Mouse (Mus musculus) G1E (cell line): ENCODE measurements around the gene Iffo2. TPM values are rescaled to one million over a fixed set of nuclear protein-coding genes. Genes with fewer than 3 reads are reported as not detected.

Source experiments
- ATAC-seq: 2 replicates; pipeline ENCODE4 v1.8.0; 2016; ENCODE audit warnings: mild to moderate bottlenecking; ENCODE audit not compliant: insufficient number of reproducible peaks, poor library complexity, low FRiP score, severe bottlenecking; ENCODE audit errors: extremely low read depth
- DNase-seq: peaks from one replicate; pipeline ENCODE4 v3.0.0; 2012; ENCODE audit warnings: low spot score
- H3K27me3 ChIP-seq: 2 replicates; pipeline ENCODE4 v1.6.1; 2012; ENCODE audit warnings: mild to moderate bottlenecking, low read length, inconsistent platforms; ENCODE audit not compliant: insufficient read depth
- H3K36me3 ChIP-seq: replicated peaks from 2 replicates; pipeline ENCODE3; 2012; ENCODE audit warnings: mild to moderate bottlenecking, inconsistent platforms
- H3K4me1 ChIP-seq: 2 replicates; pipeline ENCODE4 v1.6.1; 2012; ENCODE audit warnings: low read depth, low read length, inconsistent platforms, mixed read lengths; ENCODE audit not compliant: insufficient read depth
- H3K4me3 ChIP-seq: 2 replicates; pipeline ENCODE4 v1.5.1; 2012; ENCODE audit warnings: low read depth, mild to moderate bottlenecking, inconsistent platforms, low read length, moderate library complexity, mixed read lengths
- H3K9me3 ChIP-seq: replicated peaks from 2 replicates; pipeline ENCODE4 v1.6.1; 2012; ENCODE audit warnings: inconsistent platforms
- CTCF ChIP-seq: IDR thresholded peaks from 2 replicates; pipeline ENCODE4 v1.5.1; 2012; ENCODE audit warnings: low read depth, low read length, inconsistent platforms, mixed read lengths
- GATA1 ChIP-seq: IDR thresholded peaks from 2 replicates; pipeline ENCODE4 v1.6.1; 2012; ENCODE audit warnings: borderline replicate concordance, low read length, inconsistent platforms, mixed read lengths
- GATA2 ChIP-seq: IDR thresholded peaks from 2 replicates; pipeline ENCODE4 v1.6.1; 2012; ENCODE audit warnings: low read depth, low read length, inconsistent platforms, borderline replicate concordance
- POLR2AphosphoS5 ChIP-seq: IDR thresholded peaks from 2 replicates; pipeline ENCODE4 v1.6.1; 2012; ENCODE audit warnings: low read depth, low read length, inconsistent platforms; ENCODE audit not compliant: insufficient replicate concordance
- TAL1 ChIP-seq: conservative IDR thresholded peaks from 2 replicates; pipeline ENCODE4 v1.6.1; 2012; ENCODE audit warnings: low read depth, low read length, inconsistent platforms, mixed read lengths
- polyA plus RNA-seq: library from polyadenylated mRNA; stranded (reverse); fragments of >175 nt; gene quantifications from 2 replicates; pipeline ENCODE4 v1.2.3, GENCODE M21; 2012
- total RNA-seq, 2 experiments: library from RNA; stranded (forward) in 1 of 2; stranded (reverse) in 1 of 2; fragments of 200-1000 nt in 1 of 2; fragments of >200 nt in 1 of 2; fragmentation: Nextera tagmentation in 1 of 2; gene quantifications; 2 replicates each; pipeline ENCODE4 v1.2.3; 2014 to 2017

Iffo2 gene
- total and polyA plus RNA-seq, 3 experiments: 0.20 to 0.38 TPM; not detected in 1

DNA sequence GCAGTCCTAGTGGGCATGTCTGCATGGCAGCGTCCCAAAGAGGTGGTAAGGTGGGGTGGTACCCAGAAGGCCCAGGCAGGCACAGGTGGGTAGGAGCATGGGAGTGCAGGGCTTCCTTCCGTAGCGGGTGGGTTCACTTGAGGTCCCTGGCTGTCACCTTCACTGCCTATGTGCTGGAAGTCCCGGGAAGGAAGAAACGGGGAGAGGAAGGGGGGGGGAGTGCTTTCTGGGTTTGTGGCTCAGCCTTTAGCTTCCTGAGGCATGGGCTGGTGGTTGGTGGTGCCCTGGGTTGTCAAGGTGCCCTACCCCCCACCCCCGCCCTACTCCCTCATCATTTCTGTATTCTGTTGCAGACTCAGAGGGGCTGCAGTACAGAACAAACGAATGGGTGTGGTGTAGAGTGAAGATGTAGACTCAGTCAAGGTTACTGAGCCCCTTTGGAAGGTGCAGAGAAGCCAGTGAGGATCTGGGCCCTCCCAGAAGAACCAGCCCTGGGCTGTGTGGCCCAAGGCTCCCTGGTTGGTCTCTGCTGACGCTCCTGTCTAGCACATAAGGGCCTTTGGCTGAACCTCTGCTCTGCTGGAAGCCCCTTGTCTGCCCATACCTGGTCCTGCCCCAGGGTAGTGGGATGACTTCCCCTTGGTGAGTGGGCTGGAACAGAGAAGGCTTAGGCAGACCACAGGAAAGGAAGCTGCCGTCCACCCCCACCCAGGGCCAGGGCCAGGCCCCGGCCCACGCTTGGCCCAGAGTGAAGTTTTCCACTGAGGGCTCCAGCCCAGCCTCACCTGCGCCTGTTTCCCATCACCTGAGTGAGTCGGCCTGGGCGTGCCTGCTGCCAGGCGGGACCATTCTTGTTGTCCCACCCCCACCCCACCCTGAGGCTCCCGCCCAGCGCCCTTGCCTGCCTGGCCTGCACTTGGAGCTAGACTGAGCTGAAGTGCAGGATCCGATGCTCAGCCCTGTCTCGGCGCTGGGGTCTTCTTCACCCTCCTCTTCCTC, 67.2 kb downstream of the Iffo2 start:
- H3K4me1 ChIP-seq: peaks cover 4% of the 10 kb centered on the region; the same call in 1 of the 2 replicates

GRCm38 (mm10) chr4:139598356-139598755, 68.0 kb downstream of the Iffo2 start:
- H3K4me1 ChIP-seq: peaks cover 7% of the 10 kb centered on the region; the same call in 1 of the 2 replicates
- no peak for ATAC-seq
- peaks cover 27% of the 10 kb centered on the region for H3K27me3 ChIP-seq
- H3K4me3 ChIP-seq: no peak overlapping the region
- H3K9me3 ChIP-seq: no peaks in the 10 kb centered on the region
- no peak for TF ChIP-seq GATA2
- no peak for TF ChIP-seq TAL1
- TF ChIP-seq POLR2AphosphoS5: no peak
- no peak for TF ChIP-seq CTCF
- no peak for TF ChIP-seq GATA1
- DNase-seq: no peak
- no peaks in the 10 kb centered on the region for H3K36me3 ChIP-seq

More for the DNA sequence above, 67.2 kb downstream of the Iffo2 start:
- no peak for TF ChIP-seq TAL1
- TF ChIP-seq GATA2: no peak
- no peak for TF ChIP-seq GATA1
- TF ChIP-seq POLR2AphosphoS5: no peak
- no peak for TF ChIP-seq CTCF
- ATAC-seq: no peak
- Histone ChIP-seq H3K36me3 (no peaks in the 10 kb centered on the region), H3K27me3 (peaks cover 22% of the 10 kb centered on the region), H3K4me3 (no peak overlapping the region), H3K9me3 (no peaks in the 10 kb centered on the region)
- DNase-seq: no peak

DNA sequence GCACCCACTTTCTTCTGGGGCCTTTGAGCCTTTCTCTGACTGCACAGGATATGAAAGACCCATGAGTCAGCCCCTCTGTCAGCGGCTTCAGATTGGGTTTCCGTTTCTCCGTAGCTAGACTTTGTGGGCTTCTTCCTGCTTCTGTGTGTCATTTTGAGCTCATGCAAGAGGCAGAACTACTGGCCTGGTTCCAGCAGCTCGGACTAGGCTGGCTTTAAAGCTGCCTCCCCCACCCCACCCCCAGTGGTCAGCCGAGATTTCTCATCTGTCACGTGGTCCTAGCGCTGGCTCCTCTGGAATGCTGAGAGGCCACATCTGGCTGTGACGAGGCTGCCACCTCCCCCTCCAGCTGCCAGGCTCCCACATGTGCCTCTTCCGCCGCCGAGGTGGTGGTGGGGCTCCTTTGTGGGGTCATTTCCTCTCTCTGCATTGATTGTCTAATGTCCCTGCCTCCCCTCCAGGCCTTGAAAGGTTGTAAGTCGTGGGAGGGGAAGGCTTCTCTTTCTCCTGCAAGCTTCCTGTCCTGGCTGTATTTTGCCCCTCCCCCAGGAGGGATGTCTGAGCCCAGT, 68.7 kb downstream of the Iffo2 start:
- H3K27me3 ChIP-seq: peaks cover 27% of the 10 kb centered on the region
- H3K4me1 ChIP-seq: peaks cover 7% of the 10 kb centered on the region; the same call in 1 of the 2 replicates
- ATAC-seq: no peak
- no peak overlapping the region for H3K4me3 ChIP-seq
- no peaks in the 10 kb centered on the region for H3K36me3 ChIP-seq
- H3K9me3 ChIP-seq: no peaks in the 10 kb centered on the region
- TF ChIP-seq GATA1: no peak
- no peak for TF ChIP-seq GATA2
- TF ChIP-seq POLR2AphosphoS5: no peak
- TF ChIP-seq TAL1: no peak
- TF ChIP-seq CTCF: no peak
- no peak for DNase-seq

GRCm38 (mm10) chr4:139601519-139602356, 71.4 kb downstream of the Iffo2 start:
- TF ChIP-seq POLR2AphosphoS5: no peak
- TF ChIP-seq GATA2: no peak
- no peak for TF ChIP-seq CTCF
- TF ChIP-seq TAL1: no peak
- TF ChIP-seq GATA1: no peak
- ATAC-seq (no peak), DNase-seq (no peak)
- H3K27me3 ChIP-seq: peaks cover 43% of the 10 kb centered on the region
- no peaks in the 10 kb centered on the region for H3K36me3 ChIP-seq
- H3K9me3 ChIP-seq: no peaks in the 10 kb centered on the region
- no peak overlapping the region for H3K4me3 ChIP-seq
- peaks cover 9% of the 10 kb centered on the region for H3K4me1 ChIP-seq

GRCm38 (mm10) chr4:139602357-139603244, 72.3 kb downstream of the Iffo2 start, which contains the start of gene Gm21969:
Gene Gm21969, plus strand, starts transcription at chr4:139603186.
- Histone ChIP-seq H3K9me3 (no peaks in the 10 kb centered on the region), H3K27me3 (peaks cover 48% of the 10 kb centered on the region), H3K4me1 (peaks cover 10% of the 10 kb centered on the region), H3K36me3 (no peaks in the 10 kb centered on the region), H3K4me3 (no peak within 1 kb of the TSS)
- ATAC-seq: no peak
- TF ChIP-seq CTCF: peak; percentile 94
- no peak for TF ChIP-seq GATA2
- TF ChIP-seq TAL1: no peak
- no peak for TF ChIP-seq GATA1
- no peak for TF ChIP-seq POLR2AphosphoS5
- no peak for DNase-seq
